In the genomic region with DNA sequence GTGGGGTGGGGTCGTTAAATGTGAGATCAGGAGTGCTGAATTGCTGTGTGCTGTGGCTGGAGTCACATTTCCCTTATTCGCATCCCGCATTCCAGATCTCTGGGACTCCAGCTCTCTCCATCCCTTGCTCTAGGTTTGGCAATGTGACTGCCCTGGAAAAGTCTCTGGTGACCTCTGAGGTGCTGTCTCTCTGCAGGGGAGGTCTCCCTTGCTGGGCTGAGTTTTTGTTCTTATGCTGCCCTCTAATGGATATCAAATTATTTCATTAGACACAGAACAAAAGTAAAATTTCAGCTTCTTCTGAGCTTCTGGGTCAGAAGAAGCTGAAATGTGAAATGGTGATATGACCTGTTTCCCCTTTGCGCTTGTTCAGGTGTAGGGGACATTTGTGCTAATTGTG, we compare ENCODE assay signal across 8 mouse cellular contexts.
DNase-seq lines count a peak whose midpoint lies in the region; ATAC-seq and TF ChIP-seq lines count a peak whose summit lies in the region.

No protein-coding gene starts in this region.

- WGBS in cerebellum, adult 2 months = 39% methylated on average over 4 of the region's 4 CpGs
- 35% methylated on average over 4 of the region's 4 CpGs for WGBS in hindbrain, embryonic 10.5 days
- 43% methylated on average over 4 of the region's 4 CpGs for WGBS in neural tube, embryonic 15.5 days
- WGBS in thymus, adult 2 months = 86% methylated on average over 4 of the region's 4 CpGs

- H3K36me3 ChIP-seq in hindbrain, embryonic 10.5 days = no peaks in the 10 kb centered on the region
- no peaks in the 10 kb centered on the region for H3K36me3 ChIP-seq in neural tube, embryonic 15.5 days
- H3K36me3 ChIP-seq in thymus, adult 2 months (ENCODE audit: control insufficient read depth, insufficient read depth, low read length) = no peaks in the 10 kb centered on the region

- no peaks in the 10 kb centered on the region for H3K4me1 ChIP-seq in cerebellum, adult 2 months (ENCODE audit: control insufficient read depth, insufficient read depth, low read length)
- H3K4me1 ChIP-seq in hindbrain, embryonic 10.5 days (replicated peaks) = peaks cover 39% of the 10 kb centered on the region
- H3K4me1 ChIP-seq in neural tube, embryonic 15.5 days = peaks cover 18% of the 10 kb centered on the region
- no peaks in the 10 kb centered on the region for H3K4me1 ChIP-seq in thymus, adult 2 months (replicated peaks; ENCODE audit: control insufficient read depth, insufficient read depth, low read length)

- H3K9me3 ChIP-seq in hindbrain, embryonic 10.5 days = no peaks in the 10 kb centered on the region
- no peaks in the 10 kb centered on the region for H3K9me3 ChIP-seq in neural tube, embryonic 15.5 days (replicated peaks)

- no peak overlapping the region for H3K4me3 ChIP-seq in cerebellum, adult 2 months (replicated peaks; ENCODE audit: insufficient read depth, low read depth, low read length)
- H3K4me3 ChIP-seq in hindbrain, embryonic 10.5 days = no peak overlapping the region
- no peak overlapping the region for H3K4me3 ChIP-seq in neural tube, embryonic 15.5 days (replicated peaks)
- no peak overlapping the region for H3K4me3 ChIP-seq in thymus, adult 2 months (ENCODE audit: control insufficient read depth, insufficient read depth, low read length)

- no peak overlapping the region for H3K9ac ChIP-seq in neural tube, embryonic 15.5 days (replicated peaks)

- no peak overlapping the region for H3K27ac ChIP-seq in cerebellum, adult 2 months (ENCODE audit: insufficient read depth, low read length)
- H3K27ac ChIP-seq in hindbrain, embryonic 10.5 days = no peak overlapping the region
- H3K27ac ChIP-seq in neural tube, embryonic 15.5 days (replicated peaks) = no peak overlapping the region
- H3K27ac ChIP-seq in thymus, adult 2 months (ENCODE audit: control insufficient read depth, insufficient read depth, low read length) = no peak overlapping the region

- no peaks in the 10 kb centered on the region for H3K27me3 ChIP-seq in cerebellum, adult 2 months (ENCODE audit: control insufficient read depth, insufficient read depth, low read length)
- H3K27me3 ChIP-seq in hindbrain, embryonic 10.5 days (ENCODE audit: insufficient read depth, poor library complexity, severe bottlenecking) = no peaks in the 10 kb centered on the region
- H3K27me3 ChIP-seq in neural tube, embryonic 15.5 days (replicated peaks) = 0 out of 2 replicates have a peak, but pooled peaks cover under 1% of the 10 kb centered on the region
- no peaks in the 10 kb centered on the region for H3K27me3 ChIP-seq in thymus, adult 2 months (ENCODE audit: control insufficient read depth, insufficient read depth, low read length)

- TF ChIP-seq POLR2A in cerebellum, adult 2 months (IDR thresholded peaks at IDR 0.05; ENCODE audit: borderline replicate concordance, insufficient read depth, low read length) = no peak
- no peak for TF ChIP-seq POLR2A in thymus, adult 2 months (IDR thresholded peaks at IDR 0.05; ENCODE audit: control insufficient read depth, extremely low read depth, insufficient read depth, low read length, poor library complexity)

- TF ChIP-seq CTCF in cerebellum, adult 2 months (IDR thresholded peaks at IDR 0.05; ENCODE audit: borderline replicate concordance, insufficient read depth, low read depth, low read length) = peak; percentile 33; the same call in 1 of the 2 replicates
- no peak for TF ChIP-seq CTCF in thymus, adult 2 months (IDR thresholded peaks at IDR 0.05; ENCODE audit: borderline replicate concordance, control insufficient read depth, extremely low read depth, insufficient read depth, low read length, poor library complexity)

- peak; percentile 35 to 44 for DNase-seq in layer of hippocampus, postnatal 14 days (ENCODE audit: low spot score in 2 of 2)
- DNase-seq in layer of hippocampus, adult 11-12 months (ENCODE audit: low spot score) = no peak
- peak; percentile 39 to 45 for DNase-seq in cerebellum, adult 2 months
- peak; percentile 16 for DNase-seq in hindbrain, embryonic 10.5 days (ENCODE audit: low spot score)
- DNase-seq in urinary bladder, postnatal 4 days (ENCODE audit: low spot score in 2 of 2) = no peak
- no peak for DNase-seq in thymus, postnatal 4 days
- no peak for DNase-seq in thymus, adult 2 months

- H3K4me2 ChIP-seq in neural tube, embryonic 15.5 days = no peak overlapping the region

- ATAC-seq in neural tube, embryonic 15.5 days (ENCODE audit: low FRiP score) = peak; percentile 33; the same call in 1 of the 2 replicates

Comparison
In these comparisons a context has a peak if more than half of its experiments do, and no peak if none do; other contexts are left out.
1. DNase-seq: peak in layer of hippocampus, postnatal 14 days (2 of 2), cerebellum, adult 2 months (2 of 2) and hindbrain, embryonic 10.5 days (single experiment); none in layer of hippocampus, adult 11-12 months (single experiment), urinary bladder, postnatal 4 days (0 of 2), thymus, postnatal 4 days (single experiment) and thymus, adult 2 months (single experiment).